Mouse (Mus musculus): ENCODE measurements at regions not wholly inside any gene's neighbourhood (a gene's known extent, or its start where the extent isn't known, plus 50 kb on each side); places are given as distances from the start of the nearest gene placed in this dataset.

DNA sequence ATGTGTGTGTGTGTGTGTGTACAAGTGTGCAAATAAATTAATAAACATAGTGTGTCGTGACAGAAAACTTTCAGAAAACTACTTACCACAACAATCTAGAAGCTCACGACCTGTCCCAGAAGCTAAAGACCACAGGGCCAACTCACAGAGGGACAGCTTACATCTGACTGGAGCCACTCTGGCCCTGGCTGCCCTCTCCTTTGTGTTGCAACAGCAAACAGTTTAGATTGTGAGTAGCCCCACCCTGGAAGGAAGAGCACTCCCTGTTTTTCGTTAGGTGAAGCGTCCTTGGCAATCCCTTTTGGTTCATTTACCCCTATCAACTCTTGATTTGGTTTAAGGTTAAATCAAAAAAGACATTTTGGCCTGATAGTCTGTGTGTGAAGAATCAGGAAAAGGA is 63.2 kb downstream of the Cpn2 start:
- TF ChIP-seq CTCF (IDR thresholded peaks at IDR 0.05; ENCODE audit: extremely low read depth, insufficient read depth, insufficient read length, insufficient replicate concordance) (no peak), POLR2A (IDR thresholded peaks at IDR 0.05; ENCODE audit: low read depth, low read length) (no peak)
